Mouse (Mus musculus): ENCODE results near the gene Cep152. TPM values are rescaled to one million over a fixed set of nuclear protein-coding genes. Genes with fewer than 3 reads are reported as not detected.

Gene Cep152
- total and polyA plus RNA-seq, 2 experiments from 2014 or later: 1.3 to 1.5 TPM

DNA sequence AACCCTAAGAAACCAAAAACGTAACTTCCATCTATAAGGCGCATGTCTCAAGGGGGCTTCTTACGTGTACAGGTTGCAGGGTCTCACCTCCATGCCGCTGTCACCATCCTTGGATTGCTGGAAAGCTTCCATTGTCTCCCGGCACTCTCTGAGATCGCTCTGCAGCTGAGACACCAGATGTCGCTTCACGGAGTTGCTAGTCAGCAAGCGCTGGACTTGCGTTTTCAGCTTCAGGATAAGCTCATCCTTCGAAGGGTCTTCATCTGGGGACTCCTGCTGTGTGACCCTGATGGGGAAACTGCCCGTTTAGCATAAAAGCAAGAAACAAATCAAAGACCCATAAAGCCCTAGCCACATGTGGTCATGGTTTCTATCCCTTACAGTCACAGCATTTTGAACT, 30.1 kb downstream of the Cep152 start:
- Histone ChIP-seq H3K9ac (replicated peaks; ENCODE audit: low read depth, low read length) (no peak overlapping the region), H3K4me1 (ENCODE audit: control insufficient read depth, insufficient read depth) (no peaks in the 10 kb centered on the region), H3K36me3 (replicated peaks; ENCODE audit: control insufficient read depth, insufficient read depth, low read length) (peaks cover 51% of the 10 kb centered on the region), H3K27ac (ENCODE audit: low read depth) (no peak overlapping the region), H3K27me3 (ENCODE audit: control insufficient read depth, insufficient read depth, low read length) (no peaks in the 10 kb centered on the region), H3K9me3 (replicated peaks; ENCODE audit: control insufficient read depth, low read length) (no peaks in the 10 kb centered on the region), H3K4me3 (ENCODE audit: low read depth, low read length) (no peak overlapping the region), H3K4me2 (ENCODE audit: low read depth, low read length) (no peak overlapping the region)
- WGBS: 92% methylated on average over 12 of the region's 12 CpGs
- TF ChIP-seq EP300 (IDR thresholded peaks at IDR 0.05; ENCODE audit: low read depth) (no peak), CTCF (IDR thresholded peaks at IDR 0.05; ENCODE audit: low read depth) (no peak)
- ATAC-seq (ENCODE audit: insufficient read depth, low read depth) (no peak), DNase-seq (ENCODE audit: low spot score) (no peak)

DNA sequence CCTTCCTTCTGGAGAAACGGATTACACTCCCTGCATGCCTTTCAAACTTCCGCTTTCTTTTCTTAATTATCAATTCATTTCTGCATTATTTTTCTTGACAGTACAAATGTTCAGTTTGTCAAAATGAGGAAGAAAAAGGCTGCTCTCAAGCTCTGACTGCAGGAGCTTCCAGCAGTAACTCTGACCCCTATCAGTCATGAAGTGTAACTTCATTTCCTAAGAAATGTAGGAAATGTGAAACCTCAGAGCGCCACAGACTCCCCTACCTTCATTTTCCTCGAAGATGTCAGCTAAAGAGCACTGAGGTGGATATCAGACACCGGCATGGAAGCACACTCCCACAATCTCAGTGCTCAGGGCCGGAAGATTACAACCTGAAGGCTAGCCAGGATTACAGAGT, 30.8 kb downstream of the Cep152 start:
- Histone ChIP-seq H3K9ac (replicated peaks; ENCODE audit: low read depth, low read length) (no peak overlapping the region), H3K4me3 (ENCODE audit: low read depth, low read length) (no peak overlapping the region), H3K36me3 (replicated peaks; ENCODE audit: control insufficient read depth, insufficient read depth, low read length) (peaks cover 56% of the 10 kb centered on the region), H3K4me2 (ENCODE audit: low read depth, low read length) (no peak overlapping the region), H3K4me1 (ENCODE audit: control insufficient read depth, insufficient read depth) (no peaks in the 10 kb centered on the region), H3K9me3 (replicated peaks; ENCODE audit: control insufficient read depth, low read length) (no peaks in the 10 kb centered on the region), H3K27me3 (ENCODE audit: control insufficient read depth, insufficient read depth, low read length) (no peaks in the 10 kb centered on the region), H3K27ac (ENCODE audit: low read depth) (no peak overlapping the region)
- DNase-seq (ENCODE audit: low spot score) (no peak), ATAC-seq (ENCODE audit: insufficient read depth, low read depth) (no peak)
- TF ChIP-seq CTCF (IDR thresholded peaks at IDR 0.05; ENCODE audit: low read depth): peak; percentile 21
- no peak for TF ChIP-seq EP300 (IDR thresholded peaks at IDR 0.05; ENCODE audit: low read depth)
- WGBS: 76% methylated on average over 6 of the region's 6 CpGs

DNA sequence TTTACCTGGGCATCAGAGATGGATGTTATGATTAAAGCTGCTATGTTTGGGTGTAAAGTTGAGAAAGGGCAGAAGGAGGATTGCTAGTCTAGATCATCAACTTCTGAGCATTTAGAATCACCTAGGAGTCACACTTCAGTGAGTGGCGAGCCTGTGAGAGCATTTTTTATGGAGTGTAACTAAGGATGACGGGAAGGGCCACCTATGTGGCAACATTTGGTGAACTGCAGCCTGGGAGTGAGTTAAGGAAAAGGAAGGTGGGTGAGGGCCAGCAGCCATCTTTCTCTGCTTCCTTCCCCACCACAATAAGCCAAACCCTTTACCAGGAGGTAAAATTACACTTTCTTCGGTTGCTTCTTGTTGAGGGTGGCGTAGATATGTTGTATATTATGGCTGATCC, 33.0 kb downstream of the Cep152 start:
- Histone ChIP-seq H3K9me3 (replicated peaks; ENCODE audit: control insufficient read depth, low read length) (no peaks in the 10 kb centered on the region), H3K4me1 (ENCODE audit: control insufficient read depth, insufficient read depth) (no peaks in the 10 kb centered on the region), H3K27me3 (ENCODE audit: control insufficient read depth, insufficient read depth, low read length) (no peaks in the 10 kb centered on the region), H3K36me3 (replicated peaks; ENCODE audit: control insufficient read depth, insufficient read depth, low read length) (peaks cover 65% of the 10 kb centered on the region), H3K9ac (replicated peaks; ENCODE audit: low read depth, low read length) (no peak overlapping the region), H3K4me2 (ENCODE audit: low read depth, low read length) (no peak overlapping the region), H3K4me3 (ENCODE audit: low read depth, low read length) (no peak overlapping the region), H3K27ac (ENCODE audit: low read depth) (no peak overlapping the region)
- no peak for DNase-seq (ENCODE audit: low spot score)
- 95% methylated on average over 4 of the region's 4 CpGs for WGBS
- no peak for ATAC-seq (ENCODE audit: insufficient read depth, low read depth)
- TF ChIP-seq CTCF (IDR thresholded peaks at IDR 0.05; ENCODE audit: low read depth) (no peak), EP300 (IDR thresholded peaks at IDR 0.05; ENCODE audit: low read depth) (no peak)

DNA sequence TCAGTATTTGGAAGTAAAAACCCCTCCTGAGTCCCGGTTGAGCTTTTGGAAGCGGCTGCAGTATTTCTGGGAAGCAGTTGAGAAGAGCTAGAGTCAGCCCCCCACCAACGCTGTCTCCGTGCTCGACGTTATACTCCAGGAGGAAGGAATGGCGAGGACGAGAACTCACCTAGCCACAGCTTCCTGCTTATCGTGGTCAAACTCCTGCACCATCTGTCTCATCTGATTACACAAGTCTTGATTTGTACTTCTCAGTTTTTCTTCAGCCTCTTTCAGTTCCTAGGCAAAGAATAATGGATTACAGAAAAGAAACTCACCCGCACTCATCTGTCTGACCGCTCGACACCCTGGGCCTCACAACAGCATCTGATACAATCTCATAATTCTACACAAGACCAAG, 35.6 kb downstream of the Cep152 start:
- no peaks in the 10 kb centered on the region for H3K27me3 ChIP-seq (ENCODE audit: control insufficient read depth, insufficient read depth, low read length)
- no peak overlapping the region for H3K9ac ChIP-seq (replicated peaks; ENCODE audit: low read depth, low read length)
- 90% methylated on average over 12 of the region's 12 CpGs for WGBS
- no peak overlapping the region for H3K4me2 ChIP-seq (ENCODE audit: low read depth, low read length)
- DNase-seq (ENCODE audit: low spot score): no peak
- no peaks in the 10 kb centered on the region for H3K9me3 ChIP-seq (replicated peaks; ENCODE audit: control insufficient read depth, low read length)
- TF ChIP-seq EP300 (IDR thresholded peaks at IDR 0.05; ENCODE audit: low read depth) (no peak), CTCF (IDR thresholded peaks at IDR 0.05; ENCODE audit: low read depth) (no peak)
- peaks cover 70% of the 10 kb centered on the region for H3K36me3 ChIP-seq (replicated peaks; ENCODE audit: control insufficient read depth, insufficient read depth, low read length)
- no peaks in the 10 kb centered on the region for H3K4me1 ChIP-seq (ENCODE audit: control insufficient read depth, insufficient read depth)
- no peak overlapping the region for H3K4me3 ChIP-seq (ENCODE audit: low read depth, low read length)
- no peak for ATAC-seq (ENCODE audit: insufficient read depth, low read depth)
- no peak overlapping the region for H3K27ac ChIP-seq (ENCODE audit: low read depth)

DNA sequence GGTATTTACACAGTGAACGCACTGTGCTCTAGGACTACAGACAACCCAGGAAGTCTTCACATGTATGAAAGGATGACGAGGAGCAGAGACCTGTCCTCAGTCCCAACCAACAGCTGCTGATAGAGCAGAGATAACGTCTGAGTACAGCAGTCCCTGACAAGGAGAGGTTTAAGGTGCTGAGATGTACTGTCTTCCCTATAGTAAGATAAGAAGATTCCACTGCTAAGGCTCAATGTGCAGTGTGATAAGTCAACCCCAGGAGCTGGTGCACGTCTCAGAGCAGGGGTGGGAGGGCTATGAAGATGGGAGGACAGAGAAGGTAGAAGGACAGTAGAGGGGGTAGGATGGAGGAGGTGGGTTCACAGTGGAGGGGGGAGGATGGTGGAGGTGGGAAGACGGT, 43.8 kb downstream of the Cep152 start:
- H3K4me2 ChIP-seq (ENCODE audit: low read depth, low read length): no peak overlapping the region
- no peak for TF ChIP-seq EP300 (IDR thresholded peaks at IDR 0.05; ENCODE audit: low read depth)
- no peak for TF ChIP-seq CTCF (IDR thresholded peaks at IDR 0.05; ENCODE audit: low read depth)
- DNase-seq (ENCODE audit: low spot score): no peak
- 53% methylated on average over 5 of the region's 5 CpGs for WGBS
- no peak overlapping the region for H3K4me3 ChIP-seq (ENCODE audit: low read depth, low read length)
- ATAC-seq (ENCODE audit: insufficient read depth, low read depth): no peak
- H3K9me3 ChIP-seq (replicated peaks; ENCODE audit: control insufficient read depth, low read length): no peaks in the 10 kb centered on the region
- no peak overlapping the region for H3K27ac ChIP-seq (ENCODE audit: low read depth)
- no peaks in the 10 kb centered on the region for H3K4me1 ChIP-seq (ENCODE audit: control insufficient read depth, insufficient read depth)
- H3K9ac ChIP-seq (replicated peaks; ENCODE audit: low read depth, low read length): no peak overlapping the region
- H3K36me3 ChIP-seq (replicated peaks; ENCODE audit: control insufficient read depth, insufficient read depth, low read length): peaks cover 75% of the 10 kb centered on the region
- H3K27me3 ChIP-seq (ENCODE audit: control insufficient read depth, insufficient read depth, low read length): no peaks in the 10 kb centered on the region

DNA sequence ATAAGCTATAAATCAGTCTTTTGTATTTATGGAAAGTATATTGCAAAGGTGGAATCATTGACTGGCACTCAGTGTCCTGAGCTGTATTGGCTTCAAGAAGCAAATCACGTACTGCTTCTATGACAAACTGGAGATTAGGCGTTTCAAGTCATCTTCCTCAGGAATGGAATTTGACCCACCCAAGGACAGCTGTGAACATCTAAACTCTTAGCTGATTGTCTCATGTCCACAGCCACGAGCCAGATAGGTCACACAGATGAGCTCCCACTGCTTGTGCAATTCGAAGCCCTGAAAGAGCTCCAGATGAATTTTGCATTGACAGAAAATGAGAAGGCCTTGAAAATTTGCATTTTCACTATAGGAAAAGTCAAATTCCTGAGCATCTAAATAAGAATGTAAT, 47.2 kb downstream of the Cep152 start:
- Histone ChIP-seq H3K4me3 (ENCODE audit: low read depth, low read length) (no peak overlapping the region), H3K9me3 (replicated peaks; ENCODE audit: control insufficient read depth, low read length) (no peaks in the 10 kb centered on the region), H3K36me3 (replicated peaks; ENCODE audit: control insufficient read depth, insufficient read depth, low read length) (peaks cover 69% of the 10 kb centered on the region), H3K27me3 (ENCODE audit: control insufficient read depth, insufficient read depth, low read length) (no peaks in the 10 kb centered on the region), H3K4me1 (ENCODE audit: control insufficient read depth, insufficient read depth) (no peaks in the 10 kb centered on the region), H3K4me2 (ENCODE audit: low read depth, low read length) (no peak overlapping the region), H3K9ac (replicated peaks; ENCODE audit: low read depth, low read length) (no peak overlapping the region), H3K27ac (ENCODE audit: low read depth) (no peak overlapping the region)
- no peak for ATAC-seq (ENCODE audit: insufficient read depth, low read depth)
- no peak for DNase-seq (ENCODE audit: low spot score)
- TF ChIP-seq CTCF (IDR thresholded peaks at IDR 0.05; ENCODE audit: low read depth) (no peak), EP300 (IDR thresholded peaks at IDR 0.05; ENCODE audit: low read depth) (no peak)
- 61% methylated on average over 4 of the region's 4 CpGs for WGBS

Data from heart, postnatal 0 days (tissue).